Mouse (Mus musculus) splenic B cell, adult 2 months (primary cell): ENCODE results near the gene Kcnab1.

Experiments used
- DNase-seq: peaks from one replicate; pipeline ENCODE4 v3.0.0-alpha.2; 2011; ENCODE audit warnings: low read depth, low spot score
- H3K27me3 ChIP-seq: 2 replicates; pipeline ENCODE4 v1.6.1; 2012; ENCODE audit warnings: mild to moderate bottlenecking, low read length, moderate library complexity, mixed read lengths; ENCODE audit not compliant: control insufficient read depth, poor library complexity, insufficient read depth, severe bottlenecking
- H3K36me3 ChIP-seq: 2 replicates; pipeline ENCODE4 v1.6.1; 2012; ENCODE audit warnings: mild to moderate bottlenecking, low read length, moderate library complexity, mixed read lengths; ENCODE audit not compliant: control insufficient read depth, poor library complexity, insufficient read depth, severe bottlenecking

The Kcnab1 gene

DNA sequence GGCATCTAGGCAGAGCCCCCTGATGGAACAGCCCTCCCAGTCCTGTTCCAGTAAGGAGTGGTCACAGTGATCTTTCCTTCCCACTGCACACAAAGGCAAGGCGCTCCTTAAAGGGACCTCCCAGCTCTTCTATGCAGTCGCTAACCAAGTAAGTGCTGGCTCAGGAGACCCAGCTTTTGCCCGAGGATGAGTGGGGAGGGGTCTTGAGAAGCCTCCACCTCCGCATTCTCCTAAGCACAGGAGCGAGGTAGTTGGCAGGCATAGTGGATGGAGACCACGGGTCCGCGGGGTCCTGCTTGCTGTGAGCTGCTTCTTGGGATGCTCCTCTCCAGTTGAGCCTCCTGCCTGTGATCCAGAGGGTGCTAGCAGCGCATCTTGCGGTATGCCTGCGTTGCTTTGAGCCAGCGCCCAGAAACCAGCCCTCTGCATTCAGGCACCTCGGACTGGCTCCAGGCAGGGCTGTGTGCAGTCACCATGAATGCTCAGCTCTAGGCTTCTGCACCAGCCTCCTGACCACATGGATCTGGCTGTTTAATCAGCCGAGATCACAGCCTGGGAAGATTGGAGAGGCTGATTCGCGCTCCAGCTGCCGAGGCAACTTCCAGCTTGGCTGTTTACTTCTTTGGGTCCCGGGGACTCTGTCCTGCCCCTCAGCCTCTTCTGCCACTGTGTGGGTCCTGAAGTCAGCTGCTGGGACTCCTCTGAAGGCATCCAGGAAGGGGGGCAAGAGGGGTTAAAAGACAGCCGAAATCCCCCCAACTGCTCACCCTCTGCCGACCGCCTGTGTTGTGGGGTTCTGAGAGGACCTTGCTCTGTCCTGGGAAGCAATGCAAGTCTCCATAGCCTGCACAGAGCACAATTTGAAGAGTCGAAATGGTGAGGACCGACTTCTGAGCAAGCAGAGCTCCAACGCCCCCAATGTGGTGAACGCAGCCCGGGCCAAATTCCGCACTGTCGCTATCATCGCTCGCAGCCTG is at the start of gene Kcnab1:
Kcnab1 (plus strand) TSS at position 440 of the 977 bp plus-strand sequence.
- H3K27me3 ChIP-seq: no peaks in the 10 kb centered on the region
- no peaks in the 10 kb centered on the region for H3K36me3 ChIP-seq
- no peak for DNase-seq

DNA sequence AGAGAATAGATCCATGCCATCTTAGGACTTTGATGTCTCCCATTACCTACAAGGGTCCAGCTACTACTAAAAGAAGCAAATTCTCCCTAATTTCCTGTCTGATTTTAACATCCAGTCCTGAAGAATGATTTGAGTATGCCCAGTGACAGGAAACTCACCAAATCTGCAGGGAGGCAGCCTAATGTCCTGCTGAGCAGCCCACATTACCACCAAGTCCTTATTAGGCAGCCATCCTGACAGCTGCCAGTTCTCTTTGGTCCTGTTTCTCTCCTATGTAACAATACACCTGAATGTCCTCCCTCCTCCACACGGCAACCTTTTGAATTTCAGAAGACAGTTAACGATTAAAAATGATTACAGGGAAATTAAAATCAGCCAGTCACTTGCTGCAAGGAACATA is 20.9 kb upstream of the Kcnab1 start:
- H3K36me3 ChIP-seq: no peaks in the 10 kb centered on the region
- H3K27me3 ChIP-seq: no peaks in the 10 kb centered on the region
- DNase-seq: no peak

DNA sequence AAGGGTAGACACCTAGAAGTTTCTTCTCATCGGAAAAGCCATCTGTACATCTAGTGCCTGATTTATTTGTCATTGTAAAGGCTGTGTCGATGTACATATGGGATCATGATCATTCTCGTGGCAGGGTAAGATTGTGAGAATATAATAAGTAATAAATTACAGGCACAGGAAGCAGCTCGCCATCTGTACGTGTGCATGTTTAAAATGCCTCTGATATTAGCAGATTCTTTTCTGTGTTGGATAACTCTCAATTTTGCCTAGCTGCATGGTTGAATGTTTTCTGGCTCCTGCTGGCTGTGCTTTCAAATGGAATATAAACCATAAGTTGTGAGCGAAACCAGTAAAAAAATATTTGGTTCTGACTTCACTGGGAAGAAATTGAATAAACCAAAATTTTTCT is 5.1 kb upstream of the Kcnab1 start:
- Histone ChIP-seq H3K27me3 (no peaks in the 10 kb centered on the region), H3K36me3 (no peaks in the 10 kb centered on the region)
- no peak for DNase-seq

DNA sequence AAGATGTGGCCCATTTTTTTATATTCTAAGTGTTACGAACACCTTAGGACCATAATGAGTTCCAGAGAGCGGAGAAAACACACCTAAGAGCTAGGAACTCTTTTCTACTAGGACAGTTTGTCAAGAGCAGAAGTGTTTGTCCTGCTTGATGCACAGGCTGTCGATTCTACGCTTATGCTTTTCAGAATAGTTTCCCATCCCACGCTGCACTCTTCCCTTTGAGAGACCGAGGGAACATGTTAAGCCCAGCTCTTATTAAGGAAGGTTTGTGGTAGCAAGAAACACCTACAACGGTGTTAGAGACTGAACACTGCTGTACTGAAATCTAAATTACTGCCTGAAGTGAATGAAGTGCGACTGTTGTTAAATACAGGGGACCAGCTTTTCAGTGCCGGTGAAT is 1.0 kb downstream of the Kcnab1 start:
- Histone ChIP-seq H3K27me3 (no peaks in the 10 kb centered on the region), H3K36me3 (no peaks in the 10 kb centered on the region)
- DNase-seq: no peak

DNA sequence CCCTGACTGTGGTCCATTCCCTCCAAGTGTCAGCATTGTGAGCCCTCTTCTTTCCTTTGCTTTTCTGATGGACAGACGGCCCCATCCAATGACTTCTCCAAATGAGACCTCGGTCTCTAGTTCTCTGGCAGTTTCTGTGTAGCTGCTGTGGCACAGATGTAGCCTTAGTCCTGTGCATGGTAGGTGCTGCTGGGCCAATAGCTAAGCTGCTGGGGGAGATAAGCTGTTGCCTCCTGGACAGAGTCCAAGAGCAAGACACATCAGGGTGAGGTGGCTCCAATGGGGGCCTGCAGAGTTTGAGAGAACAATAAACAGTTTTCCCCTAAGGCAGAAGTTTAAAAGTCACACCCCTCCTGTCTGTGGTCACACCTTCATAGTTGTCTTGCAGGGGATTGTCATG is 2.0 kb downstream of the Kcnab1 start:
- no peaks in the 10 kb centered on the region for H3K36me3 ChIP-seq
- no peak for DNase-seq
- no peaks in the 10 kb centered on the region for H3K27me3 ChIP-seq

DNA sequence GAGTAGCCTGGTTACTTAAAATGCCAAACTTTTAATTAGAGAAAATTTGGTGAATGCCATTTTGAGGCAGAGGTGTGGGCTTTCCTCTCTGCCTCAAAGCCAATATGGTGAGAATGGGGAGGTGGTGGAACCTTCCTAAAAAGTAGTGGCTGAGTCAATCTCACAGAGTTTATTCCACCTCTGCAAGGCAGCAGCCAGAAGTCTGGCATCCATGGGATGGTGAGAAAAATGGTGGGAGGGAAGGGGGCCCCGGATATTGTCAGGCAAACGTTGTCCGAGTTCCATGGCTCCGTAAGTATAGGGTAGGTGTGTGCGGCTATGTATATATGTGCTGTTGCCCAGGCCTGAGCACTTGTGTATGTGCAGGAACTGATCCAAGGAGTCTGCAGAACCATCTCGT is 6.0 kb downstream of the Kcnab1 start:
- Histone ChIP-seq H3K36me3 (no peaks in the 10 kb centered on the region), H3K27me3 (no peaks in the 10 kb centered on the region)
- DNase-seq: no peak

DNA sequence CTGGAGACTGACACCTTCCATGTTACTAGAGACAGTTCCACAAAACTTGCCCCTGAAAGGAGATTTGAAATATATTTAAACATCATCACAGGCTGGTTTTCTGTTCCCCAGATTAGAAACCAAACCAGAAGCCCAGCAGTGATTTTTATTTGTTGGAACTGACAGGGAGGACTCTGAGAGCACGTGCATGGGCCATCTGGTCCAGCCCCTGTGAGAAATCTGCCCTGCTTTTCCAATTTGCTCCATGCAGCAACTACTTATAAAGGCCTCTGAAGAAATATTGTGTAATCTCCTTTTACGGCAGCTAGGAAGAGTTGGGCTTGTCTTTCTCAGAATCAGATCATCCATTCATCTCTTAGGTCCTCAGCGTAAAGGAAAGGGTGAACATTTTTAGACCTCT is 7.8 kb downstream of the Kcnab1 start:
- Histone ChIP-seq H3K36me3 (no peaks in the 10 kb centered on the region), H3K27me3 (no peaks in the 10 kb centered on the region)
- DNase-seq: no peak

DNA sequence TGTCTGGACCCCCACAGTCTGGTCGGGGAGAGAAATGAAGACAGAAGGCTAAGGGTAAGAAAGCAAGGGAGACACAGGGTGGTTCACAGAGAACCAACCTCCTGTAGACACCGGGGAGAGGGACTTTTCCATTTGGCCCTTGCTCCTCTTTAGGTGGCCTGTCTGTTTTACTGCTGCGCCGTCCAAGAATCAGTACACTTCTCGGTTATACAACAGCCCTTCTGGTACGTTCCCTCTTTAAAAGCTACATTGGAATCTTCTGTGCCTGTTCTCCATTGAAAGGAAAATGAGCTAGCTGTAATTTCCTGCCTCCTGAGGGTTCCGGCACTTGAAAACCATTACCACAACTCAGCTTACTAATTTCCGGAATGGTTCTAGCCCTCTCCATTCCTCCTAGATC is 8.2 kb downstream of the Kcnab1 start:
- no peak for DNase-seq
- Histone ChIP-seq H3K36me3 (no peaks in the 10 kb centered on the region), H3K27me3 (no peaks in the 10 kb centered on the region)

DNA sequence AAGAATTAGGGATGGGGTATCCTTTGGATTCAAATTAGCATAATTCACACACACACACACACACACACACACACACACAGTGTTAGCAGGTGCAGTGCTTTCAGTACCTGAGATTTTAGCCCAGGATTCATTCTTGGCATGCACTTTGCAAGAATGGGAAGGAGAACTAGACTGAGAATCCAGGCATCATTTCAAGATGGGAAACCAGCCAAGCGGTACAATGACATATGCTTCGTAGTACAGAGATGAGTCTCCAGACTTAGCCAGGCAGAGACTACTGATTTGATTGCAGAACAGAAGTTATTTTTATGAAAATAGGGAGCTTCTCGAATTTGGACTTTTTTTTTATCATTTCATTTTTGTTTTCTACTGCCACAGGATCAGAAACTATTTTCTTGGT is 15.8 kb downstream of the Kcnab1 start:
- DNase-seq: no peak
- H3K27me3 ChIP-seq: no peaks in the 10 kb centered on the region
- H3K36me3 ChIP-seq: no peaks in the 10 kb centered on the region

DNA sequence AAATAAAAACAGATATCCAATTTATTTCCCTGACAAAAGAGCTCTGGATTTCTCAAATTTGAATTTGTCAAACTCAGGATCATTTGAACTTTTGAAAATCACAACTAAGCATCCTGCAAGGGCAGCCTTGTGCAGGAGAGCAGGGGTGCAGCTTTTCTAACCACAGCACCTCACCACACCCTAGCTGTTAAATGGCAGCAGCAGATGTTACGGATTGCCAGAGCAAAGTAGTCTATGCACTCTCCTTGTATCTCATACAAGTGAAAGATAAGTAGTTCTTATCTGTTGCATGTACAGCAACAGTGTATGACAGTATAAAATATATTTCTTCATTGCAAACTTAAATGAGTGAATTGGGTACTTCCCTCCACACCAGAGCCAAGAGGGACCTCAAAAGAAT is 20.4 kb downstream of the Kcnab1 start:
- no peaks in the 10 kb centered on the region for H3K27me3 ChIP-seq
- no peaks in the 10 kb centered on the region for H3K36me3 ChIP-seq
- DNase-seq: no peak

DNA sequence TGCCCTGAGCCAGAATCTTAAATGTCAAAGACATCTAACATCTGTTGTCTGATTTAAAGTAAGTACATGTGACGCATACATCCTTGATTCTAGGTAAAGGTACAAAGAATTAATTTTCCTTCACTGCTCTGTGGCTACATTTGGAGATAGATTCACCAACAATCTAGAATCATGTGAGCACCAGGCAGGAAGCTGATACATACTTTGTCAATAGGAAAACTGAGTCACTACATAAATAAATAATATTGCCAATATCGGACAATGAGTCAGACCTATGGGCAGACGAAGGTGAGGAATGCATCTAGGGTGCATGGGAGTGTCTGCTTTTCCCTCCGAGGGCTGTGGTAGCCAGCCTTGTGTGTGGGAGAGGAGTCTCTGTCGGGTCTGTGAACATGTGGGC is 25.7 kb downstream of the Kcnab1 start:
- Histone ChIP-seq H3K27me3 (no peaks in the 10 kb centered on the region), H3K36me3 (no peaks in the 10 kb centered on the region)
- DNase-seq: no peak

DNA sequence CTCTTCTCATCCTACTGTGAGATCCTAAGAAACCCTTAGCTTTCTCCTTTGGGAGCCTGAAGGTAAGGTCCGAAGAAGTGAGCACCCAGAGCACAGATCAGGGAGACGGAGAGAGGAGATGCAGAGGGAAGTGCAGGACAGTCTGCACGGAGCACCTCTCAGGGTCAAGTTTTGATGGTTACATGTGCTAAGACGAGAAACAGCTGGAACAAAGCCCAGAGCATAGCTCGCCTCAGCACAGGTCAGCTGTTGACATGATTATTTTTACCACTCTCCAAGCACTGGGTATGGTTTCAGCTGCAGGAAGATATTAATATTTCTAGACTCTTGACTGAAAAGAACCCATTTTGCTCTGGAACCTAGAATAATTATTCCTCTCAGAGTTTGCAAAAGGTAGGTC is 27.7 kb downstream of the Kcnab1 start:
- no peak for DNase-seq
- Histone ChIP-seq H3K27me3 (no peaks in the 10 kb centered on the region), H3K36me3 (no peaks in the 10 kb centered on the region)

DNA sequence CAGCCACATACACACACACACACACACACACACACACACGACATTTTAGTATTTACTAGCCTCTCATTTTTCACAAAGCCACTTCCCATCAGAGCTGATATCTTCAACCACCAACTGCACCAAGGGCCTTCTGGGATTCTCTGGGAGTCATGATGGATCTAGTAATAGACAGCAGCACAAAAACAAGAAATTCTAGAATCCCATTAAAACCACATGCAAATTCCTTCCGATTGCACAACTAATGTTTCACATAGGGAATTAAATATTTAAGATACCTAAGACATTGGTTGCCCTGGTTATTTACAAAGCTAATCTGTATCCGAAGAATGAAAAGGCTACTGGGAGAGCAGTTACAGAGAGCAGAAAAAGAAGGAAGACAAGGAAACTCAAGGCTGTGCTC is 29.6 kb downstream of the Kcnab1 start:
- no peak for DNase-seq
- H3K36me3 ChIP-seq: no peaks in the 10 kb centered on the region
- H3K27me3 ChIP-seq: no peaks in the 10 kb centered on the region

DNA sequence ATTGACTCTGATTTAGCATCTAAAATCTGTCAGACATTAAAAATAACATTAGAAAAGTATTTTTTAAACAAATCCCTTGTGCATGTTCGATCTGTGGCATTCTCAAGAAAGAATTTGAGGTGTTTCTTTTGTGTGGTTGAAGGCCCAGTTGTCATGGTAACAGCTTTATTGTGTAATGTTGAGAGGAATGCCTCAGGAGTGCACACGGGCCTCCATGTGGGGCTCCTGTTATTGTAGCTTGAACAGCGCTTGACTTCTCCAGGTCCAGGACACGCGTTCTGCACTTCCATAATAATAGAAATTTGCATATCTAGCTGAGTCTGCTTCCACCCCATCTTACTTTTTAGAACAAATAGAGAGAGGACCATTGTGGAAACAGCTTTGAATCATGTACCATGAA is 36.0 kb downstream of the Kcnab1 start:
- H3K27me3 ChIP-seq: no peaks in the 10 kb centered on the region
- no peaks in the 10 kb centered on the region for H3K36me3 ChIP-seq
- no peak for DNase-seq

DNA sequence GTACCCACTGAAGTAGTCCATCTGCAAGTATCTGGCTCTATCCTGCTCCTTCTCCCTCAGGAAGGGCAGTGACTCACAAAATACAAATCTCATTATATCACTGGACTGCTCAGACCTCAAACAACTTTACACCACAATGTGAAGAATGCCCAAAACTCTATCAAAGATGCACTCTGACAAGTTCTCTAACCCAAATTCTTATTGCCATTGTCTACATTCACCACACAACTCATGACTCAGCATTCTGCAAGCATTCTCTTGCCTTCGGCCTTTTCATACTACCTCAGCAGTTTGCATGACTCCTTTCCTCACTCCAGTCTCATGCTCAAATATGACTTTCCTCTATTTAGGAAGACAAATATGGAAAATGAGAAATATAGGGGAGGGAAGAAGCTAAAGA is 42.6 kb downstream of the Kcnab1 start:
- Histone ChIP-seq H3K36me3 (no peaks in the 10 kb centered on the region), H3K27me3 (no peaks in the 10 kb centered on the region)
- no peak for DNase-seq

DNA sequence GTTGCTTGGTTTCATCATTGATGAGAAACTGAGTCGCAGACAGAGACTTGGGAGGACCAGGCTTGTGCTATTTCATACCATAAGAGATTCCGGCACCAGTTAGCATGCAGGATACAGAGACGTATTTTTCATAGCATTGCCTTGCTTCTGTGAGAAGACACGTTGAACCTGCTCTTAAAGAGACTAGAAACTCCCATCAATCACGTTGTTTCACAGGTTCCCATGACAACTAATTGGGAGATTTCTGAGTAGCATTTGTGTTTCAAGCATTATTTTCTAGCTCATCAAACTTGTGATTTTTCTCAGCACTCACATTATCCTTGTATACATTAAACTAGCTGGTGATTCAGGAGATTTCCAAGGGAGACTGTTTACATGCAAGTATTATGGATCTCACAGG is 63.8 kb downstream of the Kcnab1 start:
- Histone ChIP-seq H3K36me3 (no peaks in the 10 kb centered on the region), H3K27me3 (no peaks in the 10 kb centered on the region)
- DNase-seq: no peak
